Mouse (Mus musculus) megakaryocyte-erythroid progenitor cell, adult 5-6 weeks (primary cell): ENCODE measurements around the gene Eci1. TPM values are rescaled to one million over a fixed set of nuclear protein-coding genes. Genes with fewer than 3 reads are reported as not detected.
"Not testable (repeated sequence)": the region's sequence is repeated elsewhere in the genome, so short reads cannot be mapped to it uniquely, and the experiment has no call there.

Source experiments
- ATAC-seq: replicated peaks from 2 replicates; pipeline ENCODE4 v1.8.0; 2016; ENCODE audit warnings: mild to moderate bottlenecking, inconsistent platforms; ENCODE audit not compliant: severe bottlenecking, poor library complexity, low FRiP score, low TSS enrichment
- total RNA-seq, 2 experiments: library from RNA; stranded (forward) in 1 of 2; stranded (reverse) in 1 of 2; fragments of 200-1000, 215-1000 nt in 1 of 2; fragments of >200 nt in 1 of 2; fragmentation: Nextera tagmentation in 1 of 2; gene quantifications; 2 replicates each; pipeline ENCODE4 v1.2.3; 2014 to 2017

Gene Eci1
- 79.7 and 88.7 TPM in 2 replicates for total RNA-seq (2014; fragmentation: Nextera tagmentation)
- total RNA-seq (2017), result 33.3 and 37.6 TPM in 2 replicates

- peak; percentile 96 for ATAC-seq
Observed at GRCm38 (mm10) chr17:24426471-24427169, at the start of gene Eci1. Eci1 (plus strand) TSS chr17:24426641.

GRCm38 (mm10) chr17:24378496-24378895 lies 47.9 kb upstream of the Eci1 start:
- ATAC-seq, result no peak

DNA sequence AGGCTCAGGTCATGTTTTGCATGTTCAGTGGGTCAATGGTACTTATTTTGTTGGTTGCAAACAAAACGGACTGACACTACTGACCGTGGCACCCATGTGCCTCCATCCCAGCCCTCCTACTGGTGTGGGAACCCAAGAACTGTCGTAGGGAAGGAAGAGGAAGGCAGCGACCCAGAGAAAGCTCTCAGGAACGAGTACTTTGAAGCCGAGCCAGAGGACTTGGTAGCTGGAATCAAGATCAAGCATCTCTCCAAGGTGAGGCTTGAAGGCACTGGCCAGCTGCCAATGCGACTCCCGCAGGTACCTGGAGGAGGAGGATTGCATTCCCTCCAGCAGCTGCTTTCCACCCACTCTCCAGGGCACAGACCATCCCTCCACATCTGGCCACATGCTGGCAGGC lies 42.7 kb upstream of the Eci1 start:
- no peak for ATAC-seq

- no peak for ATAC-seq
Observed at GRCm38 (mm10) chr17:24388711-24389110, 37.7 kb upstream of the Eci1 start.

GRCm38 (mm10) chr17:24389865-24390264 lies 36.6 kb upstream of the Eci1 start:
- 0 out of 2 replicates have a peak, but pooled peaks have one; percentile 34 for ATAC-seq

DNA sequence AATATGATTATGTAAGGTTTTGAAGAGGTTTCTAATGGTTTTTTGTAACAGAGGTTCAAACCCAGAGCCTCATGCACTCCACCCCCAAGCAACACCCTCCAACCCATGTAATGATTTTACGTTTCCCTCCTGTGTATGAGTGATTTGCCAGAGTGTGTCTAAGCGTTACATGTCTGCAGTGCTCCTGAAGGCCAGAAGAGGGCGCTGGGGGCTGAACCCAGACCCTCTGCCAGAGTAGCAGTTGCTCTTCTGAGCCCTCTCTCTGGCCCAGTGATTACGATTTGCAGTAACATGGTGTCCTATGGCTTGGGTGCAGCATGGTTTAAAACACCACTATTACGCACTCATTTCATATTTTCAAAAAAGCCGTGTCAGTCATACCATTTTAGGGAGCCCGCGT lies 35.3 kb upstream of the Eci1 start:
- peak; percentile 55; the same call in 1 of the 2 replicates for ATAC-seq

DNA sequence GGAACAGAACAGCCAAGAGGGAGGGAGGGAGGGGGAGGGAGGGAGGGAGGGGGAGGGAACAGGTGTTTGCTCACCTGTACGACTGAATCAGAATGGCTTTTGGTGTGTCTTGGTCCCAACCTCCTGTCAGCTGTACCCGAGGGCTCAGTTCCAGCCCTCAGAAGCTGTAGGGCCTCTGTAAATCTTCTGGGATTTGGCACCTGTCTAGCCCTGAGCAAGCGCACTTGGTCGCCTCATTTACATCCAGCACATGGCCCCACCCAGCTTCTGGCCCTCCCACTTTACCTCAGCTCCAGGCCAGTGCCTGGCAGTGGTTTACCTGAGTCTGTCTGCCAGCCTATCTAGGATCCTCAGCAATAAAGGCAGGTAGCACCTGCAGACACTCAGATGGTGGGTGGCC lies 32.9 kb upstream of the Eci1 start:
- ATAC-seq, result no peak

DNA sequence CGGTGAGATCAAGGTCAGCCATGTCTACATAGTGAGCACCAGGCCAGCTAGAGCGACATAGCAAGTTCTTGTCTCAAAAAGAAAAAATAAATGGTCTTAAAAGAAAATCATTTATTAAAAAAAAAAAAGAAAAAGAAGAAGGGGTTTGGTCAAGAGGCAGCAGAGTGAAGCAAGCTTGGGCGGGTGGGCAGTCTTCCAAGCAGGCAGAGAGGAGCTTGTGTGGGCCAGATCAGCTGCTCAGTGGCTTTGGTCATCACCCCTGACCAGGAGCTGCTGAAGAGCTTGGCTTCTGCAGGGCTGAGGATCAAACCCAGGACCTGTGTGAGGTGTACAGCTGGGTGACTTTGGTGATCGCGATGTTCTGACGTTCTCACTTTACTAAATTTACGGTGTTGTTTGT lies 32.0 kb upstream of the Eci1 start:
- ATAC-seq, result no peak

DNA sequence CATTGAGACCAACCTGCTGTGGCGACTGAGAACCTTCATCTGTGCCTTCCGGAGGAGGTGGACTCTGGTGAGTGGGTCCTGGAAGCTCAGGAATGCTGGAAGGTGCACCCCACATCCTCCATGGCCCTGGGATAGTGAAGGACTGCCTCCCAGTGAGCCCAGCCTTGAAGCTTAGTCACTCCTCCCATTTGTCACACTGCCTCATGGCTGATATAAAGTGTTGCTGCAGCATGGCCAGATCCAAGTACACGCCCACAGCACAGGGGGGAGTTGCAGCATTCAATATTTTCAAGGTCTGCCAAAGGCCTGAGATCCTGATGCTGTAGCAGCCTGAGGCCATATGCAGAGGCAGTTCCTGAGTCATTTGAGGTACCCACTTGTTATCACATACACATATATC lies 24.1 kb upstream of the Eci1 start:
- no peak for ATAC-seq

- ATAC-seq, result no peak
Observed at GRCm38 (mm10) chr17:24407116-24407803, 19.2 kb upstream of the Eci1 start.

GRCm38 (mm10) chr17:24413557-24414211 lies 12.8 kb upstream of the Eci1 start:
- ATAC-seq, result no peak

GRCm38 (mm10) chr17:24414230-24414976 lies 12.0 kb upstream of the Eci1 start, which contains the start of gene Rnps1:
Rnps1 (plus strand) TSS chr17:24414565.
- peak; percentile 84 for ATAC-seq

- no peak for ATAC-seq
Observed at GRCm38 (mm10) chr17:24415011-24415410, 11.4 kb upstream of the Eci1 start.

DNA sequence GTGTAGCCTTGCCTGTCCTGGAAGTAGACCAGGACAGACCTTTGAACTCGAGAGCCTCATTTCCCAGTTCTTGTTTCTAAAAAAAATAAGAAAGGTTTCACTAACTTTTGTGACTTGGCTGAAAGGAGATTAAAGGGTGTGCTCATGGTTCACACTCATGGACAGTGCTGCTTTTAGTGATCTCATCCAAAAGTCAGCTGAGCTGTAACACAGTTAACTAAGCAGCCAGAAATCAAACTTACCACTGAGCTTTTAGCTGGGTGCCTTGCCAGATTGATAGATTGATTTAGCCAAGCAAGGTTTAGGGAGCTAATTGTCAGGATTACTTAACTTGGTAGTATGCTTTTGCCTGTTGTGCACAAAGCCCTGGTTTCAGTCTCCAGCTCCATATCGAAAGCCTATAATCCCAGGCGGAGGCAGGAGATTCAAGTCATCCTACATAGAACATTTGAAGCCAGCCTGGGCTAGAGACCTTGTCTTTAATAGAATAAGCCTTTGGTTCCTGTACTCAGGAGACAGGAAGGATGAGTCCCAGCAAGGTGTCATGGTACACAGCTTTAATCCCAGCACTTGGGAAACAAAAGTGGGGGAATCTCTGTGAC lies 10.3 kb upstream of the Eci1 start:
- ATAC-seq, result no peak

GRCm38 (mm10) chr17:24423114-24423513 lies 3.3 kb upstream of the Eci1 start:
- no peak for ATAC-seq

GRCm38 (mm10) chr17:24424489-24424888 lies 2.0 kb upstream of the Eci1 start:
- ATAC-seq, result no peak

DNA sequence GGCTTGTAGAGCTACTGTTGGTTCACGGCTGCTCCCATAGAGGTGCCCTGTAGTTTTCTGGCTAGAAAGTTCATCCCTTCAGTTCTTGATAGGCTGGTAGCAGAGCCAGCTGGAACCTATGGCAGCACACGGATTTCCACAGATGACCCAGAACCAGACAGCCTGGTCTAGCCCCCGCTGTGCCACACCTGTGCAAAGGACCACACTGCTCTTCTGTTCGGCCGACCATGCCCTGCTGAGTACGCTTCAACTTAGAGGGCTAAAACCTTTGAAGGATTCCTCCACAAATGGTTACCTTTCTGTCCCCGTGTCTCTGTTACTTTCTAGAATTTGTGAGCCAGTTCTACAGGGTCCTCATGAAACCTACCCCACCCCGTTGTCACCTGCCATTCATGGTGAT lies 1.1 kb upstream of the Eci1 start:
- not testable (repeated sequence) for ATAC-seq

DNA sequence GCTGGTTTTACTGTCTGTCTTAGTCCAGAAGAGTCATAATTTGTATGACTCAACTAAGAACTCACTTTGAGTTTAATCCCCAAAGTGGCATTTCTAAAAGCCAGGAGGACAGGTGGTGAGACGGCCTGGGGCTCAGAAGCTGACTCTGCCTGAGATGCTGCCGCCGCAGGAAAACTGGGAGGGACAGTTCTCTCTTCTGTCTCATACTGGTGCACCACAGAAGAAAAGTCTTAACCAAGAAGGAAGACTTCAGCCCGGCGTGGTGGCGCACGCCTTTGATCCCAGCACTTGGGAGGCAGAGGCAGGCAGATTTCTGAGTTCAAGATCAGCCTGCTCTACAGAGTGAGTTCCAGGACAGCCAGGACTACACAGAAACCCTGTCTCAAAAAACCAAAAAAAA lies 536 bp upstream of the Eci1 start:
- ATAC-seq, result no peak

DNA sequence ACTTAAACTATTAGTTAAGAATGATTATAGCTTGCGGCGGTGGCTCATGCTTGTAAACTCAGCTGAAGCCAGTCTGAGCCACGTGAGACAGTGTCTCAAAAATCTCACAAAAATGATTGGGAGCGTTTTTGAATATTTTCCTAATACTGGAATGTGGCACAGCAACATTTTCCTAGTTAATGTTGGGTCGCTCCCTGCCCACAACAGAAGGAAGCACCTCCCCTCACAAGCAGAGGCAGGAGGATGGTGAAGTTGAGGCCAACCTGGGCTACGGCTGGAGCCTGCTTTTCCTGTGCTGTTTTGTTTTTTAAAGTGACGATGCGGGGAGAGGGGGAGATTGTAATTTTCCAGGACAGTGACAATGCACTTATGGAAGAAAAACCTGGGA lies 723 bp downstream of the Eci1 start:
- no peak for ATAC-seq
